In the genomic region with DNA sequence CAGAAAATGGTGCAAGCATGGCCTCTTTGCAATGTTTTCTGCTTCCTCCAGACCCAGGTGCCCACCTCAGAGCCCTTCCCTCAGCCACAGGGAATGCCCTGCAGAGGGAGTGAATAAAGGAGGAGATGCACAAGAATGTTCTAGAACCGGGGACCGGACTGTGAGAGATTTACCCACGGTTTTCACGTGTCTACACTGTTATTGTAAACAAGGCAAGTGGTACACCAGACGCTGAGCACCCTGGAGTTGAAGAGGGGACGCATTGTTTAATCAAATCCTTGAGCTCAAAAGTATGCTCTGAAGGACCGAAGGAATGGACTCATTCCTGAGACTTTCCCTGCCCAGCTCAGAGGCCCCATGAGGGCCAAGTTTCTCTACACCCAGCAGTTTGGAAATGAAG, we compare ENCODE assay signal across 17 mouse cellular contexts. TPM values are rescaled to one million over a fixed set of nuclear protein-coding genes. Genes with fewer than 3 reads are reported as not detected.
DNase-seq lines count a peak whose midpoint lies in the region; ATAC-seq and TF ChIP-seq lines count a peak whose summit lies in the region.
"Had no signal": no experiment of that assay in that cellular context is flagged by ENCODE, and none has a peak within 500 bp of the region (broad histone marks: within the 10 kb centered on the region; RNA-seq: fewer than 3 reads in every experiment).

No protein-coding gene starts in this region.

- H3K4me2 ChIP-seq in kidney, embryonic 14.5 days (replicated peaks; ENCODE audit: low read depth, low read length) = no peak overlapping the region
- H3K4me2 ChIP-seq in limb, embryonic 15.5 days = 0 out of 2 replicates have a peak overlapping the region, but pooled peaks have one; percentile 19
- peak overlapping the region; percentile 34 for H3K4me2 ChIP-seq in stomach, embryonic 15.5 days
- H3K4me2 ChIP-seq: midbrain, embryonic 15.5 days; neural tube, embryonic 12.5 days had no signal

- TF ChIP-seq CTCF in heart, adult 2 months (IDR thresholded peaks at IDR 0.05) = no peak

- 53% methylated on average over 7 of the region's 7 CpGs for WGBS in heart, adult 2 months
- WGBS in kidney, embryonic 14.5 days = 39% methylated on average over 7 of the region's 7 CpGs
- WGBS in limb, embryonic 15.5 days = 34% methylated on average over 7 of the region's 7 CpGs
- whole genome bisulfite sequencing in stomach, embryonic 15.5 days = 29% methylated on average over 7 of the region's 7 CpGs

- peak overlapping the region; percentile 45 for H3K27ac ChIP-seq in heart, adult 2 months
- peak overlapping the region; percentile 65; the same call in 1 of the 2 replicates for H3K27ac ChIP-seq in kidney, embryonic 14.5 days (ENCODE audit: low read depth, low read length)
- peak overlapping the region; percentile 48; the same call in 1 of the 2 replicates for H3K27ac ChIP-seq in limb, embryonic 15.5 days
- peak overlapping the region; percentile 82 for H3K27ac ChIP-seq in stomach, embryonic 15.5 days
- H3K27ac ChIP-seq: hindbrain, postnatal 0 days; midbrain, embryonic 15.5 days; neural tube, embryonic 12.5 days had no signal

- H3K4me1 ChIP-seq in heart, adult 2 months (ENCODE audit: control insufficient read depth, insufficient read depth, low read length) = peaks cover 8% of the 10 kb centered on the region
- H3K4me1 ChIP-seq in kidney, embryonic 14.5 days (ENCODE audit: control insufficient read depth, insufficient read depth, low read length) = peaks cover 30% of the 10 kb centered on the region
- peaks cover 44% of the 10 kb centered on the region for H3K4me1 ChIP-seq in limb, embryonic 15.5 days
- 0 out of 2 replicates have a peak, but pooled peaks cover 2% of the 10 kb centered on the region for H3K4me1 ChIP-seq in stomach, embryonic 15.5 days

- TF ChIP-seq EP300 in heart, adult 2 months (IDR thresholded peaks at IDR 0.05; ENCODE audit: insufficient read depth, low read depth, low read length) = no peak

- no peaks in the 10 kb centered on the region for H3K79me2 ChIP-seq in heart, adult 2 months (replicated peaks; ENCODE audit: control insufficient read depth, insufficient read depth, low read length)

- H3K27me3 ChIP-seq in heart, adult 2 months (ENCODE audit: control insufficient read depth, insufficient read depth, low read length) = peaks cover 2% of the 10 kb centered on the region
- H3K27me3 ChIP-seq in kidney, embryonic 14.5 days (ENCODE audit: control insufficient read depth, insufficient read depth, low read length) = peaks cover 11% of the 10 kb centered on the region; the same call in 1 of the 2 replicates
- H3K27me3 ChIP-seq in limb, embryonic 15.5 days = no peaks in the 10 kb centered on the region
- no peaks in the 10 kb centered on the region for H3K27me3 ChIP-seq in stomach, embryonic 15.5 days (replicated peaks)

- no peak overlapping the region for H3K4me3 ChIP-seq in heart, adult 2 months
- no peak overlapping the region for H3K4me3 ChIP-seq in kidney, embryonic 14.5 days (ENCODE audit: low read length)
- H3K4me3 ChIP-seq in limb, embryonic 15.5 days = no peak overlapping the region
- H3K4me3 ChIP-seq in stomach, embryonic 15.5 days (replicated peaks) = no peak overlapping the region
- H3K4me3 ChIP-seq: midbrain, embryonic 15.5 days; neural tube, embryonic 12.5 days had no signal

- no peak for TF ChIP-seq POLR2A in heart, adult 2 months (IDR thresholded peaks at IDR 0.05; ENCODE audit: insufficient read depth, low read depth, low read length)

- intact Hi-C loops in heart, adult 2 months (cut with DNase I) = no loop called here

- no peak for ATAC-seq in kidney, embryonic 14.5 days (ENCODE audit: low FRiP score, low TSS enrichment)
- no peak for ATAC-seq in limb, embryonic 15.5 days (ENCODE audit: insufficient number of reproducible peaks, low FRiP score, low TSS enrichment, low read depth)
- ATAC-seq in stomach, embryonic 15.5 days (ENCODE audit: insufficient read depth, low FRiP score, low read depth) = no peak
- ATAC-seq: forebrain, embryonic 16.5 days; hindbrain, postnatal 0 days; midbrain, embryonic 15.5 days had no signal

- DNase-seq in heart, adult 2 months = no peak
- no peak for DNase-seq in heart, adult 9 months (ENCODE audit: low spot score in 2 of 2)
- no peak for DNase-seq in kidney, adult 11 months
- DNase-seq in urinary bladder, postnatal 25 days (ENCODE audit: low spot score) = no peak
- no peak for DNase-seq in cerebellum, postnatal 36 days
- DNase-seq: adrenal gland, adult 8-10 months; cerebellum, postnatal 14 days; gastrocnemius, postnatal 14 days; retina, postnatal 1 day; thymus, postnatal 14 days had no signal

- H3K9me3 ChIP-seq in kidney, embryonic 14.5 days (ENCODE audit: control insufficient read depth, low read length) = no peaks in the 10 kb centered on the region
- no peaks in the 10 kb centered on the region for H3K9me3 ChIP-seq in limb, embryonic 15.5 days
- no peaks in the 10 kb centered on the region for H3K9me3 ChIP-seq in stomach, embryonic 15.5 days
- H3K9me3 ChIP-seq: midbrain, embryonic 15.5 days; neural tube, embryonic 12.5 days had no signal

- H3K36me3 ChIP-seq in heart, adult 2 months (ENCODE audit: control insufficient read depth, insufficient read depth, low read length) = no peaks in the 10 kb centered on the region; the same call in 1 of the 2 replicates
- H3K36me3 ChIP-seq in kidney, embryonic 14.5 days (ENCODE audit: control insufficient read depth, insufficient read depth, low read length) = no peaks in the 10 kb centered on the region
- H3K36me3 ChIP-seq in limb, embryonic 15.5 days = no peaks in the 10 kb centered on the region
- no peaks in the 10 kb centered on the region for H3K36me3 ChIP-seq in stomach, embryonic 15.5 days
- H3K36me3 ChIP-seq: midbrain, embryonic 15.5 days; neural tube, embryonic 12.5 days had no signal

- H3K9ac ChIP-seq in heart, adult 2 months (ENCODE audit: low read depth, low read length) = no peak overlapping the region
- no peak overlapping the region for H3K9ac ChIP-seq in kidney, embryonic 14.5 days (ENCODE audit: low read depth, low read length)
- H3K9ac ChIP-seq in limb, embryonic 15.5 days = no peak overlapping the region
- no peak overlapping the region for H3K9ac ChIP-seq in stomach, embryonic 15.5 days
- H3K9ac ChIP-seq: midbrain, embryonic 15.5 days; neural tube, embryonic 12.5 days had no signal

RNA-seq across cellular contexts. Expression of gene Mecom, which starts 43.2 kb away (rescaled TPM):
- total RNA-seq in heart, adult 2 months (2021) = 10 to 100 TPM; 12.5 to 18.6 TPM
- polyA plus RNA-seq in heart, adult 2 months (2012; rRNA removed) = 5.2 and 11.9 TPM in 2 replicates
- polyA plus RNA-seq in kidney, embryonic 14.5 days (2014; fragmentation: Nextera tagmentation; extraction: Ambion mirVana) = 50.8 and 89.3 TPM in 2 replicates
- 37.7 and 38.4 TPM in 2 replicates for polyA plus RNA-seq in limb, embryonic 15.5 days (2015; fragmentation: Nextera tagmentation; extraction: Ambion mirVana)
- polyA plus RNA-seq in stomach, embryonic 15.5 days (2015; fragmentation: Nextera tagmentation; extraction: Ambion mirVana) = 46.4 and 53.0 TPM in 2 replicates
